Mouse (Mus musculus): ENCODE measurements around the gene Sema4g. TPM values are rescaled to one million over a fixed set of nuclear protein-coding genes. Genes with fewer than 3 reads are reported as not detected.

The Sema4g gene
- polyA plus RNA-seq, 1 experiment: 3.4 TPM

DNA sequence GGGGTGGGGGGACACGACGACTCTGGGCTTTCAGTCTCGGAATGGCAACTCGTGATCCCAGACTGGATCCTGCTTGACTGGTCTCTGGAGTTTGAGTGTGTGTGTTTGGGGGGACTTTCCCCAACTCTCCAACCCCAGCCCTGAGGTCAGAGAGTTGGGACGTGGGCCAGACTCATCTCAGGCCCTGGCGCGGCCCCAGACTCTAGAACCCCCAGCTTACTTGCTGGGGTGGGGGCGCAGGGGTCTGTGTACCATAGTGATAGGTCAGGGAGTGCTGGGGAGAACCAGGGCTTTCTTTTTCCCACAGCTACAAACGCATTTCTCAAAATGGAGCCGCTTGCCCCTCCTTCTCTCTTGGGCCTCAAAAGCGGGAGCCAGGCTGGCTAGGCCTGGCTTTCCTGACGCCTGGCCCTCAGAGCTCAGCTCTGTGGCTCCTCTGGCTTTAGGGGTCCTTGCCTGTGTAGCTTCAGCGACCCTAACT is 29.5 kb downstream of the Sema4g start:
- H3K4me3 ChIP-seq (ENCODE audit: insufficient read depth, low read length): peak overlapping the region; percentile 95
- no peak; the same call in 1 of the 2 replicates for TF ChIP-seq POLR2A (IDR thresholded peaks at IDR 0.05; ENCODE audit: low read depth, low read length)
- no peak for TF ChIP-seq CTCF (IDR thresholded peaks at IDR 0.05; ENCODE audit: borderline replicate concordance, insufficient read depth, low read length)
- H3K4me1 ChIP-seq (ENCODE audit: control insufficient read depth, insufficient read depth, low read length): peaks cover 6% of the 10 kb centered on the region; the same call in 1 of the 2 replicates
- H3K27ac ChIP-seq (ENCODE audit: insufficient read depth, low read length): peak overlapping the region; percentile 99

DNA sequence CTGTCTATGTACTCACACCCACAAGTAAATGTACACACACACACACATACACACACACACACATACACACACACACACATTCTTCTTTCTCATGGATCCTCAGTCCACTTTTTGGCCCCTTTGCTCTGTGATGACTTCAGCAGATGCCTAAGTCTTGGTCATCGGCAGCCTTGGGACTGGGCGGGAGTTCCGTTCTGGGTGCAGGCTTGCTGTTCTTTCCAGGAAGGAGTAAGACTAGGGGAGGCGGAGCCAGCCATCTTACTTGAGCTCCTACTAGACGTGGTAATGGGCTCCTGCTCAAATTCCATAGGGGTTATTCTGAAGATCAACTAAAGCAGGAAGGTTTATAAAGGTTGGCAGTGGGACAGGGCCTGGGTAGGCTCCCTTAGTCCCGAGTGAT is 31.4 kb downstream of the Sema4g start:
- Histone ChIP-seq H3K27ac (ENCODE audit: insufficient read depth, low read length) (0 out of 2 replicates have a peak overlapping the region, but pooled peaks have one; percentile 38), H3K4me3 (ENCODE audit: insufficient read depth, low read length) (no peak overlapping the region), H3K4me1 (ENCODE audit: control insufficient read depth, insufficient read depth, low read length) (no peaks in the 10 kb centered on the region; the same call in 1 of the 2 replicates)
- no peak for TF ChIP-seq CTCF (IDR thresholded peaks at IDR 0.05; ENCODE audit: borderline replicate concordance, insufficient read depth, low read length)
- peak; percentile 41 for TF ChIP-seq POLR2A (IDR thresholded peaks at IDR 0.05; ENCODE audit: low read depth, low read length)

DNA sequence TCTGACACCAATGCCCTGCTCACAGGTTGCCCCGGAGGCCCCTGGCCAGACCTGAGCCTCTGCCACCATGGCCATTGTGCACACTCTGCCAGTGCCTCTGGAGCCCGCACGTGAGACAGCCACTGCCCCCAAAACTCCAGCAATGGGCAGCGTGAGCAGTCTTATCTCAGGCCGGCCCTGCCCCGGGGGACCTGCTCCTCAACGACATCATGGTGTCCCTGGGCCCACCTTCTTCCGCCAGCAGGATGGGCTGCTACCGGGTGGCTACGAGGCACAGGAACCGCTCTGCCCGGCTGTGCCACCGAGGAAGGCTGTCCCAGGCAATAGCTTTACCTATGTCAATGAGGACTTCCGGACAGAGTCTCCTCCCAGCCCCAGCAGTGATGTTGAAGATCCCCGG is 32.5 kb downstream of the Sema4g start:
- Histone ChIP-seq H3K4me3 (ENCODE audit: insufficient read depth, low read length) (no peak overlapping the region), H3K27ac (ENCODE audit: insufficient read depth, low read length) (no peak overlapping the region), H3K4me1 (ENCODE audit: control insufficient read depth, insufficient read depth, low read length) (no peaks in the 10 kb centered on the region; the same call in 1 of the 2 replicates)
- TF ChIP-seq POLR2A (IDR thresholded peaks at IDR 0.05; ENCODE audit: low read depth, low read length) (no peak), CTCF (IDR thresholded peaks at IDR 0.05; ENCODE audit: borderline replicate concordance, insufficient read depth, low read length) (no peak)

DNA sequence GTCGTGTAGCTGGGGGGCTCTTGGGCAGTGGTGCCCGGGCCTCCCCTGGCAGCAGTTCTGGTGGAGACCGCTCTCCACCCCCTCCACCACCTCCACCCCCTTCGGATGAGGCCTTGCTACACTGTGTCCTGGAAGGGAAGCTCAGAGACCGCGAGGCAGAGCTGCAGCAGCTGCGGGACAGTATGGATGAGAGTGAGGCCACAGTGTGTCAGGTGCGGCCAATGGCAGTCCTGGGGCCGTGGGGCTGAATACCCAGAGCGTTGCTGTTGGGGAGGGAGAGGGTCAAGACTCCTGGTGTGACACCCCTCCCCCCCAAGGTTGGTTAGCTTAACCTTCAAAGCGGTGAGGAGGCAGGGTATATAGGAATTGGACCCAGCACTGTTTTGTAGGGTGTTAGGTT is 35.1 kb downstream of the Sema4g start:
- Histone ChIP-seq H3K4me1 (ENCODE audit: control insufficient read depth, insufficient read depth, low read length) (no peaks in the 10 kb centered on the region; the same call in 1 of the 2 replicates), H3K27ac (ENCODE audit: insufficient read depth, low read length) (no peak overlapping the region), H3K4me3 (ENCODE audit: insufficient read depth, low read length) (no peak overlapping the region)
- TF ChIP-seq POLR2A (IDR thresholded peaks at IDR 0.05; ENCODE audit: low read depth, low read length) (no peak), CTCF (IDR thresholded peaks at IDR 0.05; ENCODE audit: borderline replicate concordance, insufficient read depth, low read length) (no peak)

DNA sequence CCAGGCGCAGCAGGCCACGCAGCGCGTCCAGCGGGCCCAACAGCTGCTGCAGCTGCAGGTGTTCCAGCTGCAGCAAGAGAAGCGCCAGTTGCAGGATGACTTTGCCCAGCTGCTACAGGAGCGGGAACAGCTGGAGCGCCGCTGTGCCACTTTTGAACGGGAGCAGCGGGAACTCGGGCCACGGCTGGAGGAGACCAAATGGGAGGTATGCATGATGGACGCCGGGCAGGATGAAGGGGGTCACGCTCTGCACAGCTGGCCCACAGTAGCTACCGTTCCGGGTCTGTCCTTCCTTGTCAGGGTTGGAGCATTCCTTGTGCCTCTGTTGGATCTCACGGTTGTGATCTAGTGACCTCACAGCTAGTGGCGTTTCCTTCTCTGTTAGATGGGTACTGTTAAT is 35.9 kb downstream of the Sema4g start:
- H3K27ac ChIP-seq (ENCODE audit: insufficient read depth, low read length): no peak overlapping the region
- TF ChIP-seq POLR2A (IDR thresholded peaks at IDR 0.05; ENCODE audit: low read depth, low read length) (no peak), CTCF (IDR thresholded peaks at IDR 0.05; ENCODE audit: borderline replicate concordance, insufficient read depth, low read length) (no peak)
- no peak overlapping the region for H3K4me3 ChIP-seq (ENCODE audit: insufficient read depth, low read length)
- no peaks in the 10 kb centered on the region; the same call in 1 of the 2 replicates for H3K4me1 ChIP-seq (ENCODE audit: control insufficient read depth, insufficient read depth, low read length)

DNA sequence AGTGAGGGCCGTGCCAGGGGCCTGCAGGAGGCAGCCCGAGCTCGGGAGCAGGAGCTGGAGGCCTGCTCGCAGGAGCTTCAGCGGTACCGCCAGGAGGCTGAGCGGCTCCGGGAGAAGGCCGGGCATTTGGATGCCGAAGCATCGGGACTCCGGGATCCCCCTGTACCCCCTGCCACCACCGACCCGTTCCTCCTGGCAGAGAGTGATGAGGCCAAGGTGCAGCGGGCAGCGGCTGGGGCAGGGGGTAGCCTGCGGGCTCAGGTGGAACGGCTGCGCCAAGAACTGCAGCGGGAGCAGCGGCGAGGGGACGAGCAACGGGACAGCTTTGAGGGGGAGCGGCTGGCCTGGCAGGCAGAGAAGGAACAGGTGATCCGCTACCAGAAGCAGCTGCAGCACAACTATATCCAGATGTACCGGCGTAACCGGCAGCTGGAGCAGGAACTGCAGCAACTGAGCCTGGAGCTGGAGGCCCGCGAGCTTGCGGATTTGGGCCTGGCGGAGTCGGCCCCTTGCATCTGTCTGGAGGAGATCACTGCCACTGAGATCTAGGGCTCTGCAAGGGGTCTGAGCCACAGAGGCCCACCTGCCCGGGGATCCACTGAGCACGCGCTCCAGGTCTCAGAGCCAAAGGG is 37.2 kb downstream of the Sema4g start:
- Histone ChIP-seq H3K27ac (ENCODE audit: insufficient read depth, low read length) (no peak overlapping the region), H3K4me1 (ENCODE audit: control insufficient read depth, insufficient read depth, low read length) (no peaks in the 10 kb centered on the region), H3K4me3 (ENCODE audit: insufficient read depth, low read length) (no peak overlapping the region)
- TF ChIP-seq CTCF (IDR thresholded peaks at IDR 0.05; ENCODE audit: borderline replicate concordance, insufficient read depth, low read length) (no peak), POLR2A (IDR thresholded peaks at IDR 0.05; ENCODE audit: low read depth, low read length) (no peak)

DNA sequence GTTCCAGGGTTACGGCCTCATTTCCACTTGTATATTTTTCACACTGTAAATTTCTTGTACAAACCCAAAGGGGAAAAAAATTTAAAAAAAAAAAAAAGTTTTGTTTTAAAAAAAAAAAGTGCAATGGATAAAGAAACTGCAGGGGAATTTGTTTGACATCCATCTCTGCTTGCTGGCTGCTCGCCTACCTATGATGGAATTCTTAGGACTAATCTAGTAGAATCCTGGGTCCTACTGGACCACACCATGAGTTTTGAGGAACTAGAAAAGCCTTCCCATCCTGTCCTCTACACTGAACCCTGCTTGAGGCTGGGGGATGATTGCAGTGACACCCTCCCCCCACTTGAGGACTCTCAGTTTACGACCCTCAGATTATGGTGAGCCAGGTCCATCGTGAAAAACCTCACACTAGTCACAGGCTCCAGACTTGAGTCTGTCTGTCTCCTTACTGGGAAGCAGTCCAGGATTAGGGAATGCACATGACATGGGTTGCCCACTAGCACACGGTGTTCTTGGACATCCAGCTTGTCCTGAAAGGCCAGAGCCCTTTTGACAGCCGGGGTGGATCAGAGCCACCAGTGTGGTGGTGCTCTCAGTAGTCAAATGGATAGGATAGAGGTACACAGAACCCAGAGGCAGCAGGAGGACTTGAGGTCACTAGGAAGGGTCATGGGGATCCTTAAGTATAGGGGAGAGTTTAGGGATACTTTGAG is 38.2 kb downstream of the Sema4g start:
- TF ChIP-seq CTCF (IDR thresholded peaks at IDR 0.05; ENCODE audit: borderline replicate concordance, insufficient read depth, low read length): no peak
- TF ChIP-seq POLR2A (IDR thresholded peaks at IDR 0.05; ENCODE audit: low read depth, low read length): no peak
- H3K4me1 ChIP-seq (ENCODE audit: control insufficient read depth, insufficient read depth, low read length): no peaks in the 10 kb centered on the region
- no peak overlapping the region for H3K27ac ChIP-seq (ENCODE audit: insufficient read depth, low read length)
- no peak overlapping the region for H3K4me3 ChIP-seq (ENCODE audit: insufficient read depth, low read length)

DNA sequence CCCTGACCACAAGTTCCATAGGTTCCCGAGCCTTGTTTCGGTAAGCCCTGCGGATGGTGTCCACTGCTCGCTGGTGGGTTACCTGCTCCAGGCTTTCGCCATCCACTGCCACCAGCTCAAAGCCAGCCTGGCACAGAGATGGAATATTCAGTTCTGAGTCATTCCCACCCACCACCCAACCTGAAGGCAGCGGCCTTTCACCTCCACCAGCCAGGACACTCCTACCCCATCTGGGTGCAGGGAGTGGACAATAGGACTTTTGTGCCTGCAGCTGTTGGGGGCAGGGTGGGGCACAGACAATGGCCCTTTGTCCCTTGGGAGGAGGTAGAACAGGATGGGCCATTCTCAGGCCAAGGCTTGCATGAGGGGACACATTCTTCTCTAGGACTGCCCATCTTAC is 38.9 kb downstream of the Sema4g start:
- Histone ChIP-seq H3K4me3 (ENCODE audit: insufficient read depth, low read length) (no peak overlapping the region), H3K4me1 (ENCODE audit: control insufficient read depth, insufficient read depth, low read length) (no peaks in the 10 kb centered on the region), H3K27ac (ENCODE audit: insufficient read depth, low read length) (no peak overlapping the region)
- TF ChIP-seq CTCF (IDR thresholded peaks at IDR 0.05; ENCODE audit: borderline replicate concordance, insufficient read depth, low read length): no peak
- no peak for TF ChIP-seq POLR2A (IDR thresholded peaks at IDR 0.05; ENCODE audit: low read depth, low read length)

DNA sequence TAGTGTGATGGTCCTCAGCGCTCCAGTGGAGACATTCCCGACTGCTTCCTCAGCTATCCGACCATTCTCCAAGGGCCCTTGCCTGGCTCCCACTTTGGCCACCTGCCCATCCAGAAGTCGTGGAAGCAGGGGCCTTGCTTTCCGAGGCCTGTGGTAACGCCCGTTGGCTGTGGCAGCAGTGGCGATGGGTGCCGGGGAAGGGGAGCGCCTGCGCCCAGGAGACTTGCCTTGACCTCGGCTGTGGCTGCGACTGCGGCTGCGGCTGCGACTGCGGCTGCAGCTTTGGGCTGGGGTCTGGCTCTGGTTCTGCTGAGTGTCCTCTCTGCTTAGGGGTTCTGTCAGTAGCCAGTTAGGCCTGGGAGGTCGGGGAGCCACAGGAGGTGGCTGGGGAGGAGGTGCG is 39.8 kb downstream of the Sema4g start:
- no peak overlapping the region for H3K27ac ChIP-seq (ENCODE audit: insufficient read depth, low read length)
- no peak overlapping the region for H3K4me3 ChIP-seq (ENCODE audit: insufficient read depth, low read length)
- TF ChIP-seq CTCF (IDR thresholded peaks at IDR 0.05; ENCODE audit: borderline replicate concordance, insufficient read depth, low read length) (no peak), POLR2A (IDR thresholded peaks at IDR 0.05; ENCODE audit: low read depth, low read length) (no peak)
- no peaks in the 10 kb centered on the region for H3K4me1 ChIP-seq (ENCODE audit: control insufficient read depth, insufficient read depth, low read length)

DNA sequence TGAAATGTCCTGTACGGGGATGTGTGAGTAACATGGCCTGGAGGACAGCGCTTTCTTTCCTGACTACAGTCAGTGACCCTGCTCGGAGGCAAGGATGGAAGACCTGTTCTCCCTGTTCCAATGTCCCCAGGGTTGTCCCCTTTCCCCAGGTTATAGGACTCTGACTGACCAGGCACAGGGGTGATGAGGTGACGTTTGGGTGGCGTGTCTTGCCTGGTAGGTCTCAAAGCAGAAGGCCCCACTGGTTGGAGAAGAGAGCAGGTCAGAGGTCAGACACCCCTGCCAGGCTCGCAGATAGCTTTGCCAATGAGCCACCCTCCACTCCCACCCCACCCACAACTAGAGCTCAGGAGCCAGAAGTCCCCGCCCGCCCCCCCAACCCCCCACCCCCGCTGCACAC is 40.7 kb downstream of the Sema4g start:
- Histone ChIP-seq H3K4me1 (ENCODE audit: control insufficient read depth, insufficient read depth, low read length) (no peaks in the 10 kb centered on the region), H3K27ac (ENCODE audit: insufficient read depth, low read length) (no peak overlapping the region), H3K4me3 (ENCODE audit: insufficient read depth, low read length) (no peak overlapping the region)
- no peak for TF ChIP-seq POLR2A (IDR thresholded peaks at IDR 0.05; ENCODE audit: low read depth, low read length)
- no peak for TF ChIP-seq CTCF (IDR thresholded peaks at IDR 0.05; ENCODE audit: borderline replicate concordance, insufficient read depth, low read length)

Measured in embryonic fibroblast, embryonic 13.5 days (primary cell).